Mouse (Mus musculus) testis, adult 2 months (tissue): ENCODE data around the gene Tkfc. TPM values are rescaled to one million over a fixed set of nuclear protein-coding genes. Genes with fewer than 3 reads are reported as not detected.
A peak's percentile ranks its signal among the peaks of the same experiment; 100 is the strongest.

Experiments used
- H3K27ac ChIP-seq: fragments of 200-500 bp; 2 replicates; pipeline ENCODE4 v1.5.1; 2012; ENCODE audit warnings: low read depth, low read length; ENCODE audit not compliant: control insufficient read depth, insufficient read depth
- H3K27me3 ChIP-seq: fragments of 200-500 bp; 2 replicates; pipeline ENCODE4 v1.6.1; 2012; ENCODE audit warnings: mild to moderate bottlenecking, low read length, moderate library complexity; ENCODE audit not compliant: control insufficient read depth, insufficient read depth
- H3K36me3 ChIP-seq: fragments of 200-500 bp; 2 replicates; pipeline ENCODE4 v1.6.1; 2012; ENCODE audit warnings: mild to moderate bottlenecking, low read length; ENCODE audit not compliant: control insufficient read depth, insufficient read depth
- H3K4me1 ChIP-seq: fragments of 200-500 bp; 2 replicates; pipeline ENCODE4 v1.6.1; 2012; ENCODE audit warnings: low read length; ENCODE audit not compliant: control insufficient read depth, insufficient read depth
- H3K4me3 ChIP-seq: fragments of 200-500 bp; 2 replicates; pipeline ENCODE4 v1.5.1; 2012; ENCODE audit warnings: low read depth, mild to moderate bottlenecking, low read length, moderate library complexity, mixed read lengths; ENCODE audit not compliant: control insufficient read depth
- CTCF ChIP-seq: fragments of 200-500 bp; IDR thresholded peaks from 2 replicates; pipeline ENCODE4 v1.5.1; 2012; ENCODE audit warnings: low read depth, mild to moderate bottlenecking, inconsistent platforms, low read length, moderate library complexity; ENCODE audit not compliant: control insufficient read depth, insufficient read depth, insufficient replicate concordance
- POLR2A ChIP-seq: fragments of 200-500 bp; IDR thresholded peaks from 2 replicates; pipeline ENCODE4 v1.6.1; 2012; ENCODE audit warnings: low read depth, mild to moderate bottlenecking, inconsistent platforms, low read length, moderate library complexity; ENCODE audit not compliant: control insufficient read depth
- polyA plus RNA-seq: library from polyadenylated mRNA; depleted of rRNA; stranded (reverse); fragments of >200 nt; gene quantifications from 2 replicates; pipeline ENCODE4 v1.2.3, GENCODE M21; 2012

Tkfc gene
- polyA plus RNA-seq, 1 experiment, result 166 TPM

DNA sequence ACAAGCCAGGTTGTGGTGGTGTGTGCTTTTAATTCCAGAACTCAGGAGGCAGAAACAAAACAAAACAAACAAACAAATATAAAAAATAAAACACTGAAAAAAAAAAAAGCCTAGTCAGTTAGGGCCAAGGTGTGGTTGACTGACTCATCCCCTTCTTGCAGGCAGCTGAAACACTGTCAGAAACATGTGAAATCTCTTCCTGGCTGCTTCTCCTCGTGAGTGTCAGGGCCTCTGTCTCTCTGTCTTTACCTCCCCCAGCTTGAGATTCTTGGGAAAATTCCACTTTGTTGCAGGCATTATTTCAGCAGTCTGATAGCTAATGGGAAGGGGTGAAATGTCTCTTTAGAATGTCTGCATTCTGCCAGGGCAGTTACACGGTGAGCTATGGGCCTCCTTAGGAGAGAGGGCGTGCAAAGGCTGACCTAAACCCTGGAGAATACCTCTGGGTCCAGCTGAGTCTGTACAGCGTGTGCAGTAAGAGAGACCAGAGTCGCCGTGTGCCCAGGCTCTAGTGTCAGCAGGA, 3.1 kb downstream of the Tkfc start:
- H3K27ac ChIP-seq, result peak overlapping the region; percentile 55
- peaks cover 8% of the 10 kb centered on the region for H3K36me3 ChIP-seq
- H3K27me3 ChIP-seq, result no peaks in the 10 kb centered on the region
- peak; percentile 17; the same call in 1 of the 2 replicates for TF ChIP-seq POLR2A
- no peak for TF ChIP-seq CTCF
- peaks cover 16% of the 10 kb centered on the region for H3K4me1 ChIP-seq
- no peak overlapping the region for H3K4me3 ChIP-seq

DNA sequence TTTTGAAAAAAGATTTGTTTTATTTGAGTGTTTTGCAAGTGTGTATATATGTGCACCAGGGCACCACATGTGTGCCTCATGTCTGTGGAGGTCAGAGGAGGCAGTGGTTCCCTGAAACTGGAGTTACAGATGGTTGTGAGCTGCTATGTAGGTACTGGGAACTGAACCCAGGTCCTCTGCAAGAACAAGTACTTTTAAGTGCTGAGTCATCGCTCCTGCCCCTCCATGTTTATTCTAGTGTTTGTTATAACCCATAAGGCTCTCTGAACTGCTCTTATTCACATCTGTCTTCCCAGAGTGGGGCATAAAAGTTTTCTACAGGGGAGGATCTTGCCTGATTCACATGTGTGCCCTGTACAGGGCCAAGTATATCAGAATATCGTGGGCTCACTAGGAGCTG, 5.8 kb downstream of the Tkfc start:
- H3K36me3 ChIP-seq, result peaks cover 9% of the 10 kb centered on the region
- TF ChIP-seq POLR2A, result no peak
- no peak for TF ChIP-seq CTCF
- H3K27ac ChIP-seq, result no peak overlapping the region
- H3K4me1 ChIP-seq, result peaks cover 11% of the 10 kb centered on the region
- H3K4me3 ChIP-seq, result no peak overlapping the region
- no peaks in the 10 kb centered on the region for H3K27me3 ChIP-seq

DNA sequence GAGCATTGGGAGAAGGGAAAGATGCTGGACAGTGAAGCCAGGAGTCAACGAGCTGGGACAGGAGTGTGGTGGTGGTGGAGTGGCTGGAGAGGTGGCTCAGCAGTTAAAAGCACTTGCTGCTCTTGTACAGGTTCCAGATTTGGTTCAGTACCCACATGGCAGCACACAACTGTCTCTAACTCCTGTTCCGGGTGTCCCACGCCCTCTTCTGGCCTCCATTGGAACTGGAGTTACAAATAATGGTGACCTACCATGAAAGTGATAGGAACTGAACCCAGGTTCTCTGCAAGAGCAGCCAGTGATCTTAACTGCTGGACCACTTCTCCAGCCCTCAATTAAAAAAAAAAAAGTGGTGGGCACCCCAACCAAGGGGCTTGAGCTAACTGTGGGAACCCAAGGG, 7.3 kb downstream of the Tkfc start:
- Histone ChIP-seq H3K4me1 (peaks cover under 1% of the 10 kb centered on the region; the same call in 1 of the 2 replicates), H3K27me3 (no peaks in the 10 kb centered on the region), H3K27ac (no peak overlapping the region), H3K36me3 (peaks cover 6% of the 10 kb centered on the region), H3K4me3 (no peak overlapping the region)
- TF ChIP-seq CTCF (no peak), POLR2A (no peak)

DNA sequence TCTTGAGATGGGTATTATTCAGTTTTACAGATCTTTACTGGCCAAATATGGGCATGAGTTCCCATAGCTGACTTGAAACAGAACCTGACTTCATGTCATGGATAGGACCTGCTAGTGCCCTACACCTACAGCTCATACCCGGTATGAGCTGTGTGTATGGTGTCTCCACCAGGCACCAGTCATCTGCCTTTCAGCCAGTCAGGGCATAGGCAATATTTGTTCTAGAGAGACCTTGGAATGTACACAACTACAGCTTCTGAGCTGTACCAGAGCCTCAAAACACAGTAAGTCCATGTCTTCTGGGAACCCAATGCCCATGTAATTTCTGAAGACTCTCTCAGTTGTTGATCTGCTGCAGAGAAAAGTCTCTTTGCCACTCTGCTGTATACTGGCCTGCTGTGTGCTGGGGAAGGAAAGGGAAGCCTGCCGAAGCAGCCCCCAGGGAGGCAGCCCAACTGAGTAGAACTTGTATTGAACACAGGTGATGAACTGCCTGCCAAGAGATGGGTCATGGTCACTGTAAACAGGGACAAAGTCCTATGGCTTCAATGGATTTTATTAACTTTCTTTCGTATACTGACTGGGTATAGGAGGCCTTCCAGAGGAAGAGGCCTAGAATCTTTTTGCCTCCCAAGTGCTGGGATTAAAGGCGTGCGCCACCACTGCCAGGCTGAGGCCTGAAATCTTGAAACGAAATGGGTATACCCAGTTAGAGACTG, 13.6 kb downstream of the Tkfc start:
- H3K4me1 ChIP-seq, result no peaks in the 10 kb centered on the region
- H3K4me3 ChIP-seq, result no peak overlapping the region
- no peak overlapping the region for H3K27ac ChIP-seq
- TF ChIP-seq CTCF, result no peak
- no peak for TF ChIP-seq POLR2A
- peaks cover 2% of the 10 kb centered on the region for H3K36me3 ChIP-seq
- no peaks in the 10 kb centered on the region for H3K27me3 ChIP-seq

DNA sequence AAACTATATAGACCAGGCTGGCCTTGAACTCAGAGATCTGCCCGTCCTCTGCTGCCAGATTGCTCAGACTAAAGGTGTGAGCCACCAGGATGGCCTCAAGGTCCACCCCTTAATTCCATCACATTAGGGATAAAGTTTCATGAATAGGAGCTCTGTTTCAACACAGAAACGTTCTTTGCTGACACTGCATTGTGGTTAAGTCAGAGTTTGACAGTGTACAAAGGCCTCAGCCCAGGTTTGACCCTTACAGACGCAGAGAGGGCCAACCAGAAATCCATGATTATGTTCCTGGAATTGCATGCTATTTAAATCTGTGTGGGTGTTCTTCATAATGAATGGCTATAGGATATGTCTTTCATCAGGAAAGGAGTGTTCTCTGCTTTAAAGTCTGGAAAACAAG, 15.2 kb downstream of the Tkfc start:
- Histone ChIP-seq H3K27me3 (no peaks in the 10 kb centered on the region), H3K4me1 (no peaks in the 10 kb centered on the region), H3K27ac (no peak overlapping the region), H3K36me3 (peaks cover 2% of the 10 kb centered on the region), H3K4me3 (no peak overlapping the region)
- TF ChIP-seq POLR2A, result no peak
- no peak for TF ChIP-seq CTCF

DNA sequence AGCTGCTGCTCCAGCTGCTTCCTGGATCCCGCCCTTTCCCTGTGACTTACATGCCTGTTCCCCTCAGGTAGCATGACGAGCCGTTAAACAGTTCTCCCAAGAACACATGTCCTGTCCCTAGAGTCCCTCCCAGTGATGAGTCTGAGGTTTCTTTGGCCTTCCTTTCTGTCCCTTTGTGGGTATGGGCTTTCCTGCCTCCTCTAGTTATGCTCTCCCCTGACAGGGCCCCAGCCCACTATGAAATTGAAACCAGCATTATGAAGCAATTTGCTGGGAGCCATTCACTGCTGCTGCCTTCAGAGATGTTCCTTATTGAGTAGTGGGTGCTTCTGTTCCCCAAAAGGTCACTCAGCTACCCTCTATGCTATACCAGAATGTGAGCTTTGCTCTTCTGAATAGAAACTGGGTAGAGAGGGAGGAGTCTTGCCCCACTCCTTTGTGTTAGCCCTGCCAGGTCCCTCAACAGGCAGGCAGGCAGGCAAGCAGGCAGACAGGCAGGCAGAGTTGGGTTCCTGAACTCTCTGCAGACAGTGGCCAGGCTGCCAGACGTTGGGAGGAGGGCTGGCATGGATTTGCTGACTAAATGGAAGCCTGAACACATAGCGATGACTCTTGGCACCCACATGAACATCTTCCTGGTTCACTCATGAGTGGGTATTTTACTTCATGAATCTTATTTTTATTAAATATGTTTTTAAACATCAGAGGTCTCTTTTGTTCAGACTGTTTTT, 16.2 kb downstream of the Tkfc start:
- no peak for TF ChIP-seq POLR2A
- H3K27ac ChIP-seq, result no peak overlapping the region
- H3K4me1 ChIP-seq, result no peaks in the 10 kb centered on the region

DNA sequence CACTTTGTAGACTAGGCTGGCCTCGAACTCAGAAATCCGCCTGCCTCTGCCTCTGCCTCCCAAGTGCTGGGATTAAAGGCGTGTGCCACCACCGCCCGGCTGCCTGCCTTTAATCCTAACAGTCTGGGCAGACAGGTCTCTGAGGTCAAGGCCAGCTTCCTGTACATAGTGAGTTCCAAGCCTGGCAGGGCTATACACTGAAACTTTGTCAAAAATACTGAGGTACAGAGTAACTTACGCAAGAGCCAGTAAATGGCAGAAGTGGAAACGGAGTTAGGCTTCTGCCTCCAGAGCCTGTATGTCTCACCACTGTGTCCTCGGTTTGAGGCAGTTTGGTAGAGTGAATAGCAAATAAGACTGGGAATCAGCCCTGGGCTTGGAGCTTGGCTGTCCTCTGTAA, 18.2 kb downstream of the Tkfc start:
- H3K27ac ChIP-seq, result no peak overlapping the region
- H3K4me3 ChIP-seq, result no peak overlapping the region
- H3K4me1 ChIP-seq, result no peaks in the 10 kb centered on the region
- H3K36me3 ChIP-seq, result no peaks in the 10 kb centered on the region; the same call in none of the 2 replicates
- TF ChIP-seq POLR2A (no peak), CTCF (no peak)
- no peaks in the 10 kb centered on the region for H3K27me3 ChIP-seq

More for the DNA sequence above, 16.2 kb downstream of the Tkfc start:
- Histone ChIP-seq H3K27me3 (no peaks in the 10 kb centered on the region), H3K4me3 (no peak overlapping the region), H3K36me3 (no peaks in the 10 kb centered on the region; the same call in 1 of the 2 replicates)
